Mouse (Mus musculus): ENCODE results near the gene Ccdc134.

Gene Ccdc134

DNA sequence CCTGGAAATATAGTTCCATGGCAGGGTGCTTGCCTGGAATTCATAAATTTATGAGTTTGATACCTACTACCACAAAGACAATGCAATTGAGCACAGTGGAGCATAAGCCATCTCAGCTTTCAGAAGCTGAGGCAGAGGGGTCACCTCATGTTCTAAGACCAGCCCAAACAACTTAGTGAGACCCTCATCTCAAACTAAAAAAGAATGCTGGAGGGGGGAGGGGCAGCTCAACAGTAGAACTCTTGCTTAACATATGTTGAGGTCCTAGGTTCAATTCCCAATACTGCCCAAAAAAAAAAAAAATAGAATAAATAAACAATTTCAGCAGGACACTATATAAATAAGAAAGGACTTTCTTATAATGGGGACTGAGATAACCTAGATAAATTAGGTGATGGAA, 22.3 kb downstream of the Ccdc134 start:
- DNase-seq: no peak

GRCm38 (mm10) chr15:82151176-82151575, 23.5 kb downstream of the Ccdc134 start:
- DNase-seq: no peak

GRCm38 (mm10) chr15:82152022-82152421, 24.3 kb downstream of the Ccdc134 start:
- no peak for DNase-seq

- no peak for DNase-seq
Observed at GRCm38 (mm10) chr15:82152435-82152834, 24.7 kb downstream of the Ccdc134 start.

DNA sequence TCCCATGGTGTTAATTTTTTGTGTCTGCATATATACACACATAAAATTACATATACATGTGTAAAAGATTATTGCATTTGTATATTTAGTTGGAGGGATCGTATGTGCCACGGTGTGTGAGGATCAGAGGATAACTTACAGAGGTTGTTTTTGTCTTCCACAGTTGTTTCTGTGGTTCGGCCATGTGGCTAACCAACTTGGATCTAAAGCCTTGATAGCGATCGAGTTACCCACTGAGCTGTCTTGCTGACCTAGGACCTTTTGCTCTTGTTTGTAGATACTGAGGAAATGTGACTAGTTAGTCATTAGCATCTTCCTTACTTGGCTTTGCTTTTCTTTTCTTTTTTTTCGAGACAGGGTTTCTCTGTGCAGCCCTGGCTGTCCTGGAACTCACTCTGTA, 28.6 kb downstream of the Ccdc134 start:
- DNase-seq: no peak

- DNase-seq: no peak
Observed at GRCm38 (mm10) chr15:82156902-82157301, 29.2 kb downstream of the Ccdc134 start.

DNA sequence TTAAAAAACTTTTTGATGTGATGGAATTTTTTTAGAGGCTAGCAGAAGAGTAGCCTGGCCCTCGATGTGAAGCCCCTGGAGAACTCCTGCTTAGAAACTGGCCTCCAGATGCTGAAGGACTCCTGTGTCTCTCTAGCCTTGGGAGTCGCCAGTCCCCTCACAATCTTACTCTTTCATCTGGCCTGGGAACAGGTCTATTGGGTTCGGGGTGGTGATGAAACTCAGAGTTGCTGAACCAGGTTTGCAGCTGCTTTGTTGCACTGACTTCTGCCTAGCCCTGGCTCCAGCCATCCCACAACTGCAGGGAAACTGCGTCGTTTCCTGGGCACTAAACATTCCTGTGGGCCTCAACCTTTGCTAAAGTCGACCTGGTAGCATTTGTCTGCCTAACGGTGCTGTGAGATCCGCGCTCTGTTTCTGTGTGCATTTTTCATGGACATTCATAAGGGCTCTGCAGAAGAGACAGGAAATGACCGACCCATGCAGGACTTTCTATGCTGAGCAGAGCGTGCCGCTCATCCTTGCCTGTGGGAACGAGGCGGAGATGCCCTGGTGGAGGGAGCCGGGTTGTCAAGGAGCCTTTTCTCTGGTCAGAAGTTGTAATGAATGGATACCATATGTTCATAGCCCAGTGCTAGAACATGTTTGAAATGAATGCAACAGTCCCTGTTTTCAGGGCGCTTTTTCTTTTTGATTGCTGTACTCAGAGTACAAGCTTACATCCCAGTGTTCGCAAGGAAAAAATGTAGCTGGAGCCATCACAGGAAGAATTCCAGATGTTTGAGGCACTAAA, 30.7 kb downstream of the Ccdc134 start:
- DNase-seq: no peak

DNA sequence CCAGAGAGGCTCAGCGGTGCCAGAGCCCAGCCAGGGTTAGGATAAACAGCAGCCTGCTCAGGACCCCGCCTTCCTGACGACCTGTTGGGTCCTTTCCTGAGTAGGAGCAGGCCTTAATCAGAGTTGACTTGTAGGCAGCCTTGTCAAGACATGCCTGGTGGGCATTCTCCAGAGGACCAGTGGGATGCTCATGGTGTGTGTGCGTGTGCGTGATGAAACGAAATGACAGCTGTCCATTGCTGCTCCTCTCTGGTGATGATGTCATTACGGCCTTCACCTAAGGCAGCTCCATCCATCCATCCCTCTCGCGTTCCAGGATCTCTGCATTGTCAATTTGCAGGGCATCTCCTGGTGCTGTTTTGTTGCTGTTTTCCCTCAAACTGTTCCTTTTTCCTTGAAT, 31.7 kb downstream of the Ccdc134 start:
- no peak for DNase-seq

- DNase-seq: no peak
Observed at GRCm38 (mm10) chr15:82160731-82161640, 33.3 kb downstream of the Ccdc134 start.

DNA sequence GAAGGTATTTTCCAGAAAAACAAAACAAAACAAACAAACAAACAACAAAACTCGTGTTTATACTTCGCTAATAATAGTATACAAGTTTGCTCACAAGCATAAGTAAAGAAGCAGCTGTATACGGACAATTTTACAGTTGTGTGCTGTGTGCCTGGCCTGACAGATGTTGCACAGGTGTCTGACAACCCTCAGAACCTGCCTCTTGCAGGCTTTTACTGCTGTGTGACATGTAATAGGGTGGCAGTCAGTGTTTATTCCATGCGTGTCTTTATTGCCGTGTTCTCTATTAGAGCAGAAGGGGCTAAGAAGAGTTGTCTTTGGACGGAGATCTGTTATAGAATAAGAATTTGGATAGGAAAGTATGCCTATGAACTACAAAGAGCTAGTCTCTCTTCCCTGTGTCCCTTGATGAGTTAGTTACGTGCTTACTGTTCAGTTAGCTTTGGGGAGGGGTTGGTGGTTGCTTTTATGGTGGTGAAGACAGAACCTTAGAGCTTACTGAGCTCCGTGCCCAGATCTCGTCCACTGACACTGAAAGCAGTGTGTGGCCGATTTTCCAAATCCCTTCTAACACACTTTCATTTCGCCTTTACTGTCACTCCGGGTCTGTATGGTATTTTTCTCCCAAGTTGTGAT, 34.4 kb downstream of the Ccdc134 start:
- DNase-seq: no peak

GRCm38 (mm10) chr15:82163356-82164060, 35.8 kb downstream of the Ccdc134 start:
- DNase-seq: no peak

DNA sequence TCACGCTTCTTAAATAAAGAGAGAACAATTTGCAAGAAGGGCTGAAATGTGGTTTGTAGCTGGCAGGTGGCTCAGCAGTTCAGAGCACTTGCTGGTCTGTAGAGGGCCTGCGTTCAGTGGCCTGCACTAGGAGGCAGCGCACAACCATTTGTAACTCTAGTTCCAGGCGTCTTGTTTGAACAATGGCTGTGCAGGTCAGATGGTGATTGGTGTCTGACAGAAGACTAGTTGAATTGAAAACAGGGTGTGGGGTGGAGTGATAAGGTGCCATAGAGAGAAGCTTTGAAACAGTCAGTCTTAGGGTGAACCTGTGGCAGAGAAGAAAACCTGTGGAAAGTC, 36.3 kb downstream of the Ccdc134 start:
- no peak for DNase-seq

- DNase-seq: no peak
Observed at GRCm38 (mm10) chr15:82164496-82164895, 36.8 kb downstream of the Ccdc134 start.

DNA sequence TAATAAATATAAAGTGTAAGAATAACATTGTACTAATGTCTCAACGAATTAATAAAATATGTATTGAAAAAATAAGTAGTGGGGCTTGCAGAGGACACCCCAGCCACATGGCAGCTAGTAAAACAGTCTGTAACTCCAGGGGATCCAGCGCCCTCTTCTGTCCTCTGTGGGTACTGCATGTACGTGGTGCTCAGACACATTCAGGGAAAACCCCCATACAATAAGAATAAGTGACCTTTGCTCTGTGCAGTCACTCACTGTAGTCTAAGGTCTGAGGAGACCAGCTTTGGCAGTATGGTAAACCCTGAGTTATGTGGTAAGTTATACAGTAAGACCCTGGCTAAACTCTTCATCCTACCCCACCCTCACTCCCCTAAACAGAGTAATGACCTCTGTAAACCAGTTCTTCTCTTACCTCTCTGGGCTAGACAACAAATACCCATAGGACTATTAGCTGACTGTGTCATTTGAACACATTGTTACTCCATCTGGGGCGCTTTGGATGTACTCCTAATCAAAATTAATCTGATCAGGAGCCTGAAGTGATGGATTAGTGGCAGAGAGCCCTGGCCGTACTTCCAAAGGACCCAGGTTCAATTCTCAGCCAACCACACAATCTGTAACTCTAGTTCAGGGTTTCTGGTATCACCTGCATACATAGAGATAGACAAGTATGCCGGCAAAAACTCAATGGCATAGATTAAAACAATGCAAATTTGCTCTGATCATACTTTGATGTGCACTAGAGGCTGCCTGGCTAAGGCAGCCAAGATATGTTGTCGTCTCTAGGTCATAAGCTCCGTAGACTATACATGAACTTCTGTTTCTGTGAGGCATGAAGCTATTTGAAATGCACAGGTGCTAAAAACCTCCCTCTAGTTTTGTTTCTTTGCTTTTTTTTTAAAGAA, 37.9 kb downstream of the Ccdc134 start:
- DNase-seq: peak; percentile 85

- peak; percentile 55 for DNase-seq
Observed at GRCm38 (mm10) chr15:82166240-82167100, 38.7 kb downstream of the Ccdc134 start.

DNA sequence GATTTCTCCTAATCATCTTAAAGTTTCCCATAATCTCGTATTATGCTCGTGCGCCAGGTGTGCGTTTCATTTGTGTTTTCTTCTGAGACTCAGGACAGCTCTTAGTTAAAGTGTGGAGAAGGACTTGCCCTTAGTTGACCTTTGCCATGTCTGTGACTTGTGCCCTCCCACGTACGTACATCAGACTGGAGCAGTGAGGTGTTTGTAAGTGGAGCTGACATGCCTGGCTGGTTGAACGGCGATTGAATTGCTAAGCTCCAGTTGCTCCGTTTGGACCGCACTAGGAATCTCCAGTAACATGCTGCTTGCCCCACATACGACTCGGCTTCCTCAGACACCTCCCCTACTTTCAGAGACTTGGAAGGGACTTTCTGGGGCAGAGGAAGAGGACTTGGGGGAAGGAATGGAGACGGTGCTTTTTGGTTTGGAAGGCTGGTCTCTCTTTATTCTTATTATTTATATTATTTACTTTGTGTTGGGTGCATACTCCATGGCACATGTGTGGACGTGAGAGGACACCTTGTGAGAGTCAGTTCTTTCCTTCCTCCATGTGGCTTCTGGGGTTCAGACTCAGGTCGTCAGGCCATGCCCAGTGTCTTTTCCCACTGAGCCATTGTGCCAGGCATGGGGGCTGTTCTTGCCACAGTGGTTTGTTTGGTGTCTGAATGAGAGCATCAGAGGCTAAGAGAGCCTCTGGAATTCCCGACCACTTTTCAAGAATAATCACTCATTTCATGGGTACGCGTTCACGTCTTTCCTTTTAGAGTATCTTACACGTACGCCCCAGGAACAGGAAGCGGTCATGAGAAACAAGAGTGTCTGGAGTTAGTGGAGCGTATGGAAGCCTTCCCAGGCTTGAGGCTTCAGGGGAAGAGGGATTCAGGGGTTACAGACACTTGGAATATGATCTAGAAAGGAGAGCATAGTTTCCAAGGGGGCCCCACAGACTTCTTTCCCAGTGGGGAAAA, 39.8 kb downstream of the Ccdc134 start:
- peak; percentile 63 for DNase-seq

GRCm38 (mm10) chr15:82169671-82170070, 41.9 kb downstream of the Ccdc134 start:
- no peak for DNase-seq

GRCm38 (mm10) chr15:82170437-82171377, 43.0 kb downstream of the Ccdc134 start:
- no peak for DNase-seq
